Mouse (Mus musculus) hindbrain, embryonic 11.5 days (tissue): ENCODE measurements around the gene Cdc42ep1. TPM values are rescaled to one million over a fixed set of nuclear protein-coding genes. Genes with fewer than 3 reads are reported as not detected.

Source experiments
- ATAC-seq: fragments of 200-750 bp; cut with Nextera tagmentation; 2 replicates; pipeline ENCODE4 v1.8.0; 2017; ENCODE audit warnings: mild to moderate bottlenecking, moderate TSS enrichment, moderate library complexity; ENCODE audit not compliant: low FRiP score
- DNase-seq: peaks from one replicate; pipeline ENCODE4 v3.0.0-alpha.2; 2015; ENCODE audit warnings: low spot score
- H3K27ac ChIP-seq: fragments of 300-500 bp; sonication (generic); 2 replicates; pipeline ENCODE4 v1.5.1; 2014; ENCODE audit warnings: mild to moderate bottlenecking, low read depth, low read length
- H3K27me3 ChIP-seq: fragments of 300-500 bp; sonication (generic); 2 replicates; pipeline ENCODE4 v1.6.1; 2014; ENCODE audit warnings: mild to moderate bottlenecking, low read length, moderate library complexity, mixed read lengths; ENCODE audit not compliant: control insufficient read depth, insufficient read depth
- H3K36me3 ChIP-seq: fragments of 300-500 bp; sonication (generic); 2 replicates; pipeline ENCODE4 v1.6.1; 2014; ENCODE audit warnings: mild to moderate bottlenecking, low read length, moderate library complexity, mixed read lengths; ENCODE audit not compliant: control insufficient read depth, insufficient read depth
- H3K4me1 ChIP-seq: fragments of 300-500 bp; sonication (generic); replicated peaks from 2 replicates; pipeline ENCODE4 v1.6.1; 2014; ENCODE audit warnings: low read length, mixed read lengths; ENCODE audit not compliant: control insufficient read depth, insufficient read depth
- H3K4me2 ChIP-seq: fragments of 300-500 bp; sonication (generic); replicated peaks from 2 replicates; pipeline ENCODE4 v1.6.1; 2014; ENCODE audit warnings: mild to moderate bottlenecking, low read depth, low read length
- H3K4me3 ChIP-seq: fragments of 300-500 bp; sonication (generic); 2 replicates; pipeline ENCODE4 v1.5.1; 2014; ENCODE audit warnings: low read depth, low read length
- H3K9ac ChIP-seq: fragments of 300-500 bp; sonication (generic); 2 replicates; pipeline ENCODE4 v1.6.1; 2014; ENCODE audit warnings: low read depth, low read length
- H3K9me3 ChIP-seq: fragments of 300-500 bp; sonication (generic); 2 replicates; pipeline ENCODE4 v1.6.1; 2016; ENCODE audit warnings: low read length; ENCODE audit not compliant: control insufficient read depth
- WGBS: fragments of 180-500 bp; shearing (Covaris S2); extraction: QIAGEN DNeasy Blood & Tissue Kit; methylation state at CpG from one replicate; pipeline ENCODE4 v1.1.7; 2014; 5-methylcytosine and 5-hydroxymethylcytosine counted together
- polyA plus RNA-seq: library from polyadenylated mRNA; unstranded; fragments of >200 nt; fragmentation: Nextera tagmentation; extraction: Ambion mirVana; gene quantifications from 2 replicates; pipeline ENCODE4 v1.2.1, GENCODE M21; 2014

Gene Cdc42ep1
- polyA plus RNA-seq, 1 experiment from 2014 or later, result 9.1 TPM

DNA sequence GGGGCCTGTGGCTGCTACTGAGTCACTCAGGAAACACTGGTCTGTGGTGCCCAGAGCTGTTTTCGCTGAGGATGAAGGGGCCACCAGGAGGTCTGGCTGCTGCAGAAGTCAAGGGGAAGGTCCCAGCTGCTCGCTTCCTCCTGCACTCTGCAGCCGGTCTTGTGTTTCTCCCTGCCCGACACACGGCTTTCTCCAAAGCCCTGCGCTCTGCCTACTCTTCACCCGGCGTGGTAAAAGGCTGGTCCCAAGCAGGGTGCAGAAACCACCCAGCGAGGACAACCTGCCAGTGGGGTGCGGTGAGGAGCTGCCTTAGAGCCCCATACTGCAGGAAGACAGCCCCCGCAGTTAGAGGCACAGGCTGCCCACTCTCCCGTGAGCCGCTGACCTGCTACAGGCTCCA lies 52.3 kb downstream of the Cdc42ep1 start:
- Histone ChIP-seq H3K9ac (no peak overlapping the region), H3K9me3 (no peaks in the 10 kb centered on the region), H3K36me3 (peaks cover 5% of the 10 kb centered on the region; the same call in 1 of the 2 replicates), H3K27ac (no peak overlapping the region), H3K4me3 (no peak overlapping the region), H3K4me1 (peaks cover 2% of the 10 kb centered on the region; the same call in 1 of the 2 replicates), H3K27me3 (0 out of 2 replicates have a peak, but pooled peaks cover under 1% of the 10 kb centered on the region), H3K4me2 (no peak overlapping the region)
- ATAC-seq, result no peak
- no peak for DNase-seq
- WGBS, result 83% methylated on average over 13 of the region's 13 CpGs

GRCm38 (mm10) chr15:78895741-78896140 lies 53.3 kb downstream of the Cdc42ep1 start:
- ATAC-seq (no peak), DNase-seq (no peak)
- peaks cover 3% of the 10 kb centered on the region; the same call in 1 of the 2 replicates for H3K4me1 ChIP-seq
- H3K9ac ChIP-seq, result no peak overlapping the region
- H3K36me3 ChIP-seq, result peaks cover 5% of the 10 kb centered on the region; the same call in 1 of the 2 replicates
- no peaks in the 10 kb centered on the region for H3K9me3 ChIP-seq
- no peak overlapping the region for H3K27ac ChIP-seq
- 88% methylated on average over 2 of the region's 2 CpGs for WGBS
- H3K4me2 ChIP-seq, result no peak overlapping the region
- peaks cover 8% of the 10 kb centered on the region for H3K27me3 ChIP-seq
- no peak overlapping the region for H3K4me3 ChIP-seq

DNA sequence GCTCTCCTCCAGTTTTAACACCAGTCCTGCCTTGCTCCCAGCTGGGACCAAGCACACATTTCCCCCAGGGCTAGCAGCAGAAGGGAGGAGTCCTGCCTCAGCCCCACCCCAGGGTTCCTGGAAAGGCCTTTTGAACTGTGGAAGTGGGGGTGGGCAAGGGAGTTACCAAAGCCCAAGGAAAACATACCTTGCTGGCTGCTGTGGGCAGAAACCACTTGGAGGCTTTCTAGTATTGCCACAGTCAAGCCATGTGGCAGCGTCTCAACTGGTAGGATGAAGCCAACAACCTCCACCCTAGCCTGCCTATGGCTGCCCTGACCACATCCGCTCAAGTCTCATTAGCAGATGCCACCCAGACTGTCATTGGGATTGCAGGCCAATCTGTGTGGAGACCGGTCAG lies 53.7 kb downstream of the Cdc42ep1 start:
- Histone ChIP-seq H3K4me1 (peaks cover 5% of the 10 kb centered on the region; the same call in 1 of the 2 replicates), H3K27me3 (peaks cover 8% of the 10 kb centered on the region), H3K36me3 (peaks cover 5% of the 10 kb centered on the region; the same call in 1 of the 2 replicates), H3K4me2 (no peak overlapping the region), H3K27ac (no peak overlapping the region), H3K4me3 (no peak overlapping the region), H3K9me3 (no peaks in the 10 kb centered on the region), H3K9ac (no peak overlapping the region)
- 80% methylated on average over 3 of the region's 3 CpGs for WGBS
- ATAC-seq (no peak), DNase-seq (no peak)

- H3K27ac ChIP-seq, result no peak overlapping the region
- H3K4me3 ChIP-seq, result no peak overlapping the region
- no peak for ATAC-seq
- H3K36me3 ChIP-seq, result no peaks in the 10 kb centered on the region
- 89% methylated on average over 4 of the region's 4 CpGs for WGBS
- H3K9ac ChIP-seq, result no peak overlapping the region
- no peak for DNase-seq
- H3K4me1 ChIP-seq, result peaks cover 8% of the 10 kb centered on the region; the same call in 1 of the 2 replicates
- no peaks in the 10 kb centered on the region for H3K9me3 ChIP-seq
- no peak overlapping the region for H3K4me2 ChIP-seq
- peaks cover 8% of the 10 kb centered on the region for H3K27me3 ChIP-seq
Measured at GRCm38 (mm10) chr15:78897488-78897887, 55.1 kb downstream of the Cdc42ep1 start.

DNA sequence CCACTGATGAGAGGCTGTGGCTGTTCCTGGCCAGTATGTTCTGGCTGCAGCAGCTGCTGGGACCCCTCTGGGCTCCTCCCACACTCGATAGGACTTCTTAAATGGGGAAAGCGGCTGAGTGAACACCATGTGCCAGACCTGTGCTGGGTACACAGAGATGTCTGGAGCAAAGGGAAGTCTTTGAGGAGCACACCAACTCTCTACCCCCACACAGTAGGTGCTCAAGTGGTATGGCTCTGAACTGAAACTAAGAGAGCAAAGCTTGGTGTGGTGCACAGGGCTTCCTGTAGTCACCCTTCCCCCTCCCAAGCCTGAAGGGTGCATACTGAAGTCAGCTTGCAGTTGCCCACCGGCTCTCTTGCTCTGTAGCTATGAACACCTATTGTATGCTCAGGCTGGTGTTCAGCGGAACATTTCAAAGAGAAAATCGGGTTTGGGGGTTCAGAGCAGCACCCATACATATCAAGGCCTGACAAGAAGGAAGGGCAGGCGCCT lies 56.1 kb downstream of the Cdc42ep1 start:
- DNase-seq (no peak), ATAC-seq (no peak)
- H3K4me1 ChIP-seq, result peaks cover 8% of the 10 kb centered on the region; the same call in 1 of the 2 replicates
- 57% methylated on average over 6 of the region's 6 CpGs for WGBS
- peaks cover 8% of the 10 kb centered on the region for H3K27me3 ChIP-seq
- no peak overlapping the region; the same call in 1 of the 2 replicates for H3K4me2 ChIP-seq
- H3K36me3 ChIP-seq, result no peaks in the 10 kb centered on the region
- H3K27ac ChIP-seq, result no peak overlapping the region
- no peak overlapping the region for H3K9ac ChIP-seq
- H3K9me3 ChIP-seq, result no peaks in the 10 kb centered on the region
- H3K4me3 ChIP-seq, result no peak overlapping the region

DNA sequence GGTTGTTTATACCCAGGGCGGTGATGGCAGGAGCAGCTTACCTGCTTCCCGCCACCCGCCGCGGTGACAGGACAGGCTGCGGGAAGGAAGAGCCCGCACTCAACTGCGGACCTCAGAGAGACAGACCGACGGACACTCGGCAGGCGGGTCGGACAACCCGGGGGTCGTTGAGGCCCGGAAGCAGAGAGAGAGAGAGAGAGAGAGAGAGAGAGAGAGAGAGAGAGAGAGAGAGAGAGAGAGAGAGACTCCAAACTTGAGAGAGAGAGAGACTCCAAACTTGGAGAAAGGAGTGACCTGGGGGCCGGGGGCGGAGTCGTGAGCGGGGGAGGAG lies 57.0 kb downstream of the Cdc42ep1 start, which contains the start of gene Gm49510:
Gene Gm49510 (plus strand): TSS at position 259 of the 331 bp plus-strand sequence.
- Histone ChIP-seq H3K9me3 (no peaks in the 10 kb centered on the region), H3K9ac (peak within 1 kb of the TSS; percentile 61), H3K36me3 (no peaks in the 10 kb centered on the region), H3K27ac (no peak within 1 kb of the TSS), H3K4me2 (peak within 1 kb of the TSS; percentile 97), H3K4me1 (peaks cover 8% of the 10 kb centered on the region; the same call in 1 of the 2 replicates), H3K4me3 (peak within 1 kb of the TSS; percentile 46), H3K27me3 (peaks cover 8% of the 10 kb centered on the region)
- DNase-seq (peak; percentile 35), ATAC-seq (no peak)
- WGBS, result 4% methylated on average over 20 of the region's 20 CpGs

DNA sequence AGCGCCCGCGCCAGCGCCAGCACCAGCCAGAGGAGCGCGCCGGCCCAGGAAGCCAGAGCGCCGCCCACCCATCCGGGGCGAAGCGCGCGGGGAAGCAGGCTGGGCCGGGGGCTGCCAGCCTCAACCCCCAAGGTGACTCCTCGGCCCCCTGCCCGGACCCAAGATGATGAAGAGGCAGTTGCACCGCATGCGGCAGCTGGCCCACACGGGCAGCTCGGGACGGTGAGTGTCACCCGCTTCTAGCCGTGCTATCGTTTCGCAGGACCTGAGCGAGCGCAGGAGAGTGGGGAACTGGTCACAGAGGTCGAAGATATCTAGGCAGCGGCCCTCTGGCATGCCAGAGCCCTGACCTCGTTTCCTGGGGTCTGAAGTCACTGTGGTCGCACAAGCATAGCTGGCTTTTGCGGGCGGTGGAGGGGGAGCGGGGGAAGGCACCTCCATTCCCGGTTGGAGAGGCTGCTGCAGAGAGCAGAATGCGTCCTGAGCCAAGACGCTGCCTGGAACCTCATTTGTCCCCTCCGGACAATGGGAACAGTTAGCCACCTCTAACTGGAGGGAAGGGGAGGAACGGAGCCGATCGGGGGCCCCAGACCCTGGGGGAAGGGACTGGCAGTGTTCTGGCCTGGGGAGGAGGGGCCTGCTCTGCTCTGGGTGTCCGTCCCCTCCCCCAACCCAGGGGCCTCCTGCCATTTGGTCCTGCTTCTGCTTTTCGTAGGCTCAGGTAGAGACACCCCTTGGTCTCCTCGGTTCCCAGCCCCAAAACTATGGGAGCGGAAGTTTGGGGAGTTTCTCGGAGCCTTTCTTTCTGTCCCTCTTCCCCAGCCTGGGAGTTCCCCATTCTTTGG lies 57.5 kb downstream of the Cdc42ep1 start, which contains the start of gene Sh3bp1:
Gene Sh3bp1 (plus strand): TSS at position 29 of the 845 bp plus-strand sequence.
- Histone ChIP-seq H3K9me3 (no peaks in the 10 kb centered on the region), H3K27ac (no peak within 1 kb of the TSS), H3K4me3 (peak within 1 kb of the TSS; percentile 46), H3K27me3 (peaks cover 8% of the 10 kb centered on the region), H3K4me2 (peak within 1 kb of the TSS; percentile 97), H3K36me3 (no peaks in the 10 kb centered on the region), H3K4me1 (peaks cover 8% of the 10 kb centered on the region; the same call in 1 of the 2 replicates), H3K9ac (peak within 1 kb of the TSS; percentile 61)
- no peak for ATAC-seq
- WGBS, result 2% methylated on average over 46 of the region's 47 CpGs
- peak; percentile 73 for DNase-seq
